Mouse (Mus musculus) stomach, embryonic 16.5 days (tissue): ENCODE measurements at regions not wholly inside any gene's neighbourhood (a gene's known extent, or its start where the extent isn't known, plus 50 kb on each side); places are given as distances from the start of the nearest gene placed in this dataset.
A peak's percentile ranks its signal among the peaks of the same experiment; 100 is the strongest.

Experiments used
- ATAC-seq: fragments of 200-750 bp; cut with Nextera tagmentation; 2 replicates; pipeline ENCODE4 v1.8.0; 2017; ENCODE audit warnings: moderate number of reproducible peaks, moderate TSS enrichment; ENCODE audit not compliant: insufficient read depth, low FRiP score
- H3K27ac ChIP-seq: fragments of 300-500 bp; sonication (generic); 2 replicates; pipeline ENCODE4 v1.5.1; 2014; ENCODE audit warnings: low read length
- H3K27me3 ChIP-seq: fragments of 300-500 bp; sonication (generic); 2 replicates; pipeline ENCODE4 v1.6.1; 2014; ENCODE audit warnings: low read length, control low read depth, mixed read lengths; ENCODE audit not compliant: control insufficient read depth, insufficient read depth
- H3K36me3 ChIP-seq: fragments of 300-500 bp; sonication (generic); 2 replicates; pipeline ENCODE4 v1.6.1; 2014; ENCODE audit warnings: low read length; ENCODE audit not compliant: control insufficient read depth, insufficient read depth
- H3K4me1 ChIP-seq: fragments of 300-500 bp; sonication (generic); 2 replicates; pipeline ENCODE4 v1.6.1; 2014; ENCODE audit warnings: low read length, control low read depth, mixed read lengths; ENCODE audit not compliant: control insufficient read depth, insufficient read depth
- H3K4me2 ChIP-seq: fragments of 300-500 bp; sonication (generic); 2 replicates; pipeline ENCODE4 v1.6.1; 2014; ENCODE audit warnings: low read depth, low read length, mixed read lengths
- H3K4me3 ChIP-seq: fragments of 300-500 bp; sonication (generic); replicated peaks from 2 replicates; pipeline ENCODE4 v1.5.1; 2014; ENCODE audit warnings: mild to moderate bottlenecking, low read length
- H3K9ac ChIP-seq: fragments of 300-500 bp; sonication (generic); 2 replicates; pipeline ENCODE4 v1.6.1; 2014; ENCODE audit warnings: low read length
- H3K9me3 ChIP-seq: fragments of 300-500 bp; sonication (generic); replicated peaks from 2 replicates; pipeline ENCODE4 v1.6.1; 2016; ENCODE audit warnings: low read length, control low read depth; ENCODE audit not compliant: control insufficient read depth
- WGBS: fragments of 180-500 bp; shearing (Covaris S2); extraction: QIAGEN DNeasy Blood & Tissue Kit; methylation state at CpG from one replicate; pipeline ENCODE4 v1.1.7; 2014; 5-methylcytosine and 5-hydroxymethylcytosine counted together

- Histone ChIP-seq H3K27me3 (no peaks in the 10 kb centered on the region), H3K4me3 (no peak overlapping the region), H3K9ac (no peak overlapping the region), H3K27ac (no peak overlapping the region), H3K4me2 (no peak overlapping the region), H3K9me3 (no peaks in the 10 kb centered on the region), H3K36me3 (no peaks in the 10 kb centered on the region), H3K4me1 (no peaks in the 10 kb centered on the region)
- ATAC-seq = no peak
- WGBS = 56% methylated on average over 5 of the region's 5 CpGs
Measured at GRCm38 (mm10) chr4:110038696-110039095, 60.8 kb downstream of the Dmrta2 start.

- H3K9me3 ChIP-seq = no peaks in the 10 kb centered on the region
Measured at GRCm38 (mm10) chr4:110044851-110045618, 67.2 kb downstream of the Dmrta2 start.

GRCm38 (mm10) chr4:110045651-110046269 lies 67.9 kb downstream of the Dmrta2 start:
- Histone ChIP-seq H3K4me2 (no peak overlapping the region), H3K36me3 (no peaks in the 10 kb centered on the region), H3K4me1 (peaks cover 5% of the 10 kb centered on the region; the same call in 1 of the 2 replicates), H3K27ac (no peak overlapping the region), H3K9me3 (no peaks in the 10 kb centered on the region), H3K9ac (no peak overlapping the region), H3K27me3 (no peaks in the 10 kb centered on the region), H3K4me3 (no peak overlapping the region)
- WGBS = 70% methylated on average over 12 of the region's 12 CpGs
- no peak for ATAC-seq

More at GRCm38 (mm10) chr4:110044851-110045618, 67.2 kb downstream of the Dmrta2 start:
- no peak overlapping the region for H3K4me3 ChIP-seq
- no peak for ATAC-seq
- no peak overlapping the region for H3K4me2 ChIP-seq
- no peaks in the 10 kb centered on the region for H3K36me3 ChIP-seq
- WGBS = 79% methylated on average over 17 of the region's 17 CpGs
- H3K27ac ChIP-seq = no peak overlapping the region
- no peaks in the 10 kb centered on the region for H3K4me1 ChIP-seq
- no peaks in the 10 kb centered on the region for H3K27me3 ChIP-seq
- no peak overlapping the region for H3K9ac ChIP-seq

GRCm38 (mm10) chr4:110046270-110046651 lies 68.4 kb downstream of the Dmrta2 start:
- H3K4me2 ChIP-seq = no peak overlapping the region
- no peaks in the 10 kb centered on the region for H3K36me3 ChIP-seq
- 84% methylated on average over 11 of the region's 11 CpGs for WGBS
- peaks cover 6% of the 10 kb centered on the region; the same call in 1 of the 2 replicates for H3K4me1 ChIP-seq
- no peaks in the 10 kb centered on the region for H3K27me3 ChIP-seq
- no peaks in the 10 kb centered on the region for H3K9me3 ChIP-seq
- no peak overlapping the region for H3K27ac ChIP-seq
- no peak for ATAC-seq
- H3K9ac ChIP-seq = no peak overlapping the region
- no peak overlapping the region for H3K4me3 ChIP-seq

- ATAC-seq = peak; percentile 88
- H3K9ac ChIP-seq = peak overlapping the region; percentile 66; the same call in 1 of the 2 replicates
- H3K27me3 ChIP-seq = no peaks in the 10 kb centered on the region
- 4% methylated on average over 40 of the region's 40 CpGs for WGBS
- no peaks in the 10 kb centered on the region for H3K36me3 ChIP-seq
- peak overlapping the region; percentile 90 for H3K4me2 ChIP-seq
- no peaks in the 10 kb centered on the region for H3K9me3 ChIP-seq
- H3K27ac ChIP-seq = no peak overlapping the region
- peak overlapping the region; percentile 51 for H3K4me3 ChIP-seq
- H3K4me1 ChIP-seq = peaks cover 6% of the 10 kb centered on the region; the same call in 1 of the 2 replicates
Measured at GRCm38 (mm10) chr4:110050393-110051280, 72.8 kb downstream of the Dmrta2 start.

GRCm38 (mm10) chr4:110051281-110051665 lies 73.4 kb downstream of the Dmrta2 start:
- no peaks in the 10 kb centered on the region for H3K27me3 ChIP-seq
- 0 out of 2 replicates have a peak, but pooled peaks have one; percentile 34 for ATAC-seq
- H3K4me1 ChIP-seq = peaks cover 6% of the 10 kb centered on the region; the same call in 1 of the 2 replicates
- H3K36me3 ChIP-seq = no peaks in the 10 kb centered on the region
- peak overlapping the region; percentile 51 for H3K4me3 ChIP-seq
- WGBS = 12% methylated on average over 12 of the region's 12 CpGs
- H3K27ac ChIP-seq = no peak overlapping the region
- peak overlapping the region; percentile 90 for H3K4me2 ChIP-seq
- H3K9ac ChIP-seq = peak overlapping the region; percentile 66; the same call in 1 of the 2 replicates
- H3K9me3 ChIP-seq = no peaks in the 10 kb centered on the region

- no peak overlapping the region for H3K9ac ChIP-seq
- WGBS = 14% methylated on average over 10 of the region's 10 CpGs
- H3K27ac ChIP-seq = no peak overlapping the region
- no peaks in the 10 kb centered on the region for H3K9me3 ChIP-seq
- peaks cover 6% of the 10 kb centered on the region; the same call in 1 of the 2 replicates for H3K4me1 ChIP-seq
- H3K36me3 ChIP-seq = no peaks in the 10 kb centered on the region
- no peaks in the 10 kb centered on the region for H3K27me3 ChIP-seq
- no peak overlapping the region for H3K4me2 ChIP-seq
- no peak overlapping the region for H3K4me3 ChIP-seq
- ATAC-seq = no peak
Measured at GRCm38 (mm10) chr4:110051872-110052271, 74.0 kb downstream of the Dmrta2 start.

GRCm38 (mm10) chr4:110052998-110053397 lies 75.1 kb downstream of the Dmrta2 start:
- Histone ChIP-seq H3K27ac (no peak overlapping the region), H3K27me3 (no peaks in the 10 kb centered on the region), H3K9ac (no peak overlapping the region), H3K4me2 (no peak overlapping the region), H3K9me3 (no peaks in the 10 kb centered on the region), H3K4me1 (peaks cover 6% of the 10 kb centered on the region; the same call in 1 of the 2 replicates), H3K4me3 (no peak overlapping the region), H3K36me3 (no peaks in the 10 kb centered on the region)
- 88% methylated on average over 4 of the region's 4 CpGs for WGBS
- ATAC-seq = no peak
